Mouse (Mus musculus) effector memory CD4-positive, alpha-beta T cell, adult 7 months (primary cell): ENCODE data around the gene Frmd8. TPM values are rescaled to one million over a fixed set of nuclear protein-coding genes. Genes with fewer than 3 reads are reported as not detected.

Experiments
- polyA plus RNA-seq: library from polyadenylated mRNA; unstranded; fragments of 100-300 nt; shearing (Covaris generic); gene quantifications from one replicate; pipeline ENCODE4 v1.2.1, GENCODE M21; 2017

Gene Frmd8
- polyA plus RNA-seq = 120 TPM

DNA sequence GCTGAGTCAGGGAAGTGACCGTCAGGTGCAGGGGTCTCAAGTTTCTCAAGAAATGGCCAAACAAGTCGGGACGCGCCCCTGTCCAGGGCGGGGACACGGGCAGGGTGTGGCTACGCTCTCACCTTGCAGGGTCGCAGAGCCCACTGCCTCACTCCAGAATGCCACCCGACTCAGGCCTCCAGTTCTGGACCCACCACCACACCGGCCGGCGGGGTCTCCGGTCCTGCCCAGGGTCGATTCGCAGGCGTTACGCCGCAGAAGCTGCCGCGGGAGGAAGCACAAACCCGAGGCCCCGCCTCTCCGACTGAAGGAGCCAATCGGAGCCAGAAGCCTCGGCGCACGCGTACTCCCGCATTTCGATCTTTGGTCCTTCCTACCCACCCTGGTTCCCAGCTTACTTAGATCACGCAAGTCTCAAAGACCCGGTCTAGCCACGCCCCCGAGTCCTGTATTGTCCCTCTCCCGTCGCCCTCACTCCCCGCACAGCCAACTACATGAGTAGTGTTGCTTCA lies at the start of gene Frmd8:
Gene Frmd8, minus strand, starts transcription at position 306 of the 512 bp plus-strand sequence.

DNA sequence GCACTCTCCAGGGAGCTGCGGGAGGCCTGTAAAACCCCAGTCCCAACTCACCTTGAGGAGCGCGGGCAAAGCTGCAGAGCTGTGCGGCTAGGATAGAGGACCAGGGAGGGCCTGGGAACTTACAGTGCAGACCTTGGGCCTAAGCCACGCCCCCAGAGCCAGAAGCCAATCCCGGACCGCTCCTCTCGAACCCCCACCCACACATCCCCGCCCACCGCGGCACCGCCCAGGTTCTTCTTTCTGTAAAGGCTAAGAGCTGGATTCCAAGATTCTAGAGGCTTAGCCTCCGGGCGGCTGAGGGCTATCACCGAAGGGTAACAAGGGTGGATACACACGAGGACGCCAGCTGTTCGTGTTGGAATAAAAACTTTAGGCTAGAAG lies 49.6 kb upstream of the Frmd8 start, which contains the start of gene Cdc42ep2:
Gene Cdc42ep2, minus strand, starts transcription at position 104 of the 381 bp plus-strand sequence.

DNA sequence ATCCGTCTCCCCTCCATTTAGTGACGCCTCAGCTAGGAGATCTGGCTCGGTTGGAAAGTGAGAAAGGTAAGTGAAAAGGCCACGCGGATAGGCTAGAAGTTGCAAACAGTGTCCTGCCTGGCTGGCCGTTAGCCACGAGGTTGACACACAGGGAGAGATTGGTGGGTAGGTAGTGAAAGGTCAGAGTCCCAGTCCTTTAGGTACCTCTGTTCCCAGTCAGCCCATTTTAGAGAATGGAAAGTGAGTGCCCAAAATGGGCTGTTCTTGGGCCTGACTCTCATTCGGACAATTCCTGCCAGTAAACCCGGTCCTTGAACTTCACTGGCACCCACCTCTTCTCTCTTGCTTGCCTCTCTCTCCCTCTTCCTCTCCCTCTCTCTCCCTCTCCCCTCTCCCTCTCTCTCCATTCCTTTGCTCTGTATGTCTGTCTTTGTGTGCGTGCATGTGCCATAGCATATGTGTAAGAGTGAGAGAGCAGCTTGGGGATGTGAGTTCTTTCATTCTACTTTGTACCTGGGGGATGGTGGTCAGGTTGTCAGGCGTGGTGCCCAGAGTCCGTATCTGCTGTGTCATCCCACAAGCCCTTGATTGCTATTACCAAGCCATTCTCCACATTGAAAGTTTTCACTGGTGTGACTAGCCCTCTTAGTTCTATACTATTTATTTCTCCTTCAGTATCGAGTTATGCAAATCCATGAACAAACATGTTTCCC lies 38.1 kb upstream of the Frmd8 start, which contains the start of gene Dpf2:
Gene Dpf2, minus strand, starts transcription at position 4 of the 713 bp plus-strand sequence.

DNA sequence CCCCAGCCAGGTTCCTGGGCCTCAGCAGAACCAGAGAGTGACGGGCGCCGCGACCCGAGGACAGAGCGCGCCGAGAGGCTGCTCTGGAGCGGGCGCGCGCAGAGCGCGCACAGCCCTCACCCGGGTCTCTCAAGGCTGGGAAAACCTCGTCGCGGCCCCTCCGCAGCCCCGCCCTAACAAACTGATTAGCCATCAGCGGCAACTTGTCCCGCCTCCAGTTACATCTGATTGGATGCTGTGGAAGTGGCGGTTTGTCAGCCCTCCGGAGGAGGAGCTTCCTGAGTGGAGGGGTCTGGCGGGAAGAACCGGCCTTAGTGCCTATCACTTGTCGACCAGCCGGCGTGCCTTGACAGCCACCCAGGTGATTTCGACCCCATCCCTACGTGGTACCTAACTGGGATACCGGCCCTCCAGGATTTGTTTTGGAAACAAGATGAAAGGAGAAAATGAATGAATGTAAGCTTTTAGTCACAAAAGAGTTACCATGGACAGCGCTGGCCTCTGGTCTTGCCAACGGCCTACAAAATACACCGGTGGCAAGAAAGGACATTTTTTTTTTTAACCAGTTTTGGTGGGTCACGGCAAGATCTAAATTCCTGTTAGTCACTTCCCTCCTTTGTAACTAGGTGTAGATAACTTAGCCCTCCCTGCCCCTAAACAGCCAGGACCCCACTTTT lies 19.1 kb upstream of the Frmd8 start, which contains the start of gene Tigd3:
Gene Tigd3, minus strand, starts transcription at position 148 of the 677 bp plus-strand sequence.

DNA sequence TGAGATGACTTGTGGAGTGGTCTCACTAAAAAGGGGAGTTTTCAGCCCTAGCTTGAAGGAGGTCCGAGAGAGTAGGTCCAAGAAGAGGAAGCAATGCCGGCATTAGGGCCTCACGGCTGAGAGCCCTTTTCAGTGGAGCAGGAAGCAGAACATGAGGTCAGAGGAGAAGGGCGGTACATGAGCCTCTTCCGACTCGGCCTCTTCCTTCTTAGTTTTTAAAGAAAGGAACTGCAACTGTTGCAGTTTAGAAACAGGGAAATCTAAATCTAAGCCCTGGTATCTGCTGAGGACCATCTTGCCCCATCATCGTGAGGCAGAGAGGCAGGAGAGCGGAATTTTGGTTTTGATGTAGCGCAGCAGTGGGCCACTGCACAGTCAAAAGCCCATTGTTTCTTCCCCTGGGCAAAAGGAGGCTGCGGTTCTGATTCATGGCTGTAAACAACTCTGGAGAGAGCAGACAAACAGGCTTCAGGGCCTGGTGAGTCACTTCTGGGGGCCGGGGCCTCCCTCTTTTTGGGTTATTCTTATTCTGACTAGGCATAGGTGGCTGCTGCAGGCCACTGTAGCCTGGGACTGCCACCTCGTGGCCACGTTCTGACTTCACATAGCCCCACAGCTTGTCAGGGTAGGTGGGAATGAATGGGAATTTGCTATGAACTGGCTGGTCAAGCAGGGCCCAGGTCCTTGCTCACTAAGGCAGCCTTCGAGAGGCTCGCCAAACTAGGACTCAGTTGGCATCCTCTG lies 2.7 kb upstream of the Frmd8 start, which contains the start of gene Slc25a45:
Gene Slc25a45, plus strand, starts transcription at position 191 of the 744 bp plus-strand sequence.

Other genes starting within 250 kb of the Frmd8 start
- gene Rela, start 237.8 kb downstream of the Frmd8 start, polyA plus RNA-seq = 333 TPM
- gene Sipa1, start 211.6 kb downstream of the Frmd8 start, polyA plus RNA-seq = 216 TPM
- gene Map3k11, start 186.5 kb downstream of the Frmd8 start, polyA plus RNA-seq = 60.9 TPM
- 38.2 TPM for gene Pcnx3, start 186.4 kb downstream of the Frmd8 start, polyA plus RNA-seq
- gene Kcnk7, start 170.9 kb downstream of the Frmd8 start, polyA plus RNA-seq = 5.8 TPM
- 53.7 TPM for gene Ehbp1l1, start 149.0 kb downstream of the Frmd8 start, polyA plus RNA-seq
- gene Fam89b, start 145.6 kb downstream of the Frmd8 start, polyA plus RNA-seq = 83.2 TPM
- 0.33 TPM for gene Ltbp3, start 134.4 kb downstream of the Frmd8 start, polyA plus RNA-seq
- gene Scyl1, start 103.9 kb downstream of the Frmd8 start, polyA plus RNA-seq = 62.6 TPM
- 21.1 TPM for gene Slc25a45, start 2.5 kb upstream of the Frmd8 start, polyA plus RNA-seq
- gene Tigd3, start 18.9 kb upstream of the Frmd8 start, polyA plus RNA-seq = 0.30 TPM
- 126 TPM for gene Dpf2, start 37.7 kb upstream of the Frmd8 start, polyA plus RNA-seq
- 0.29 TPM for gene Cdc42ep2, start 49.5 kb upstream of the Frmd8 start, polyA plus RNA-seq
- gene Pola2, start 88.9 kb upstream of the Frmd8 start, polyA plus RNA-seq = 35.9 TPM
- not detected for gene Slc22a20, start 110.9 kb upstream of the Frmd8 start, polyA plus RNA-seq
- gene Capn1, start 140.6 kb upstream of the Frmd8 start, polyA plus RNA-seq = 43.6 TPM
- 55.4 TPM for gene Syvn1, start 171.3 kb upstream of the Frmd8 start, polyA plus RNA-seq
- 22.8 TPM for gene Mrpl49, start 182.5 kb upstream of the Frmd8 start, polyA plus RNA-seq
- gene Fau, start 182.6 kb upstream of the Frmd8 start, polyA plus RNA-seq = 995 TPM
- gene Znhit2, start 185.9 kb upstream of the Frmd8 start, polyA plus RNA-seq = 17.7 TPM
- 6.2 TPM for gene Tm7sf2, start 193.1 kb upstream of the Frmd8 start, polyA plus RNA-seq
- gene Vps51, start 202.0 kb upstream of the Frmd8 start, polyA plus RNA-seq = 79.3 TPM
- not detected for gene Tmem262, start 204.8 kb upstream of the Frmd8 start, polyA plus RNA-seq
- gene Gm28374, start 207.0 kb upstream of the Frmd8 start, polyA plus RNA-seq = 1.2 TPM
- 26.0 TPM for gene Zfpl1, start 209.7 kb upstream of the Frmd8 start, polyA plus RNA-seq
- gene Cdca5, start 209.7 kb upstream of the Frmd8 start, polyA plus RNA-seq = 0.80 TPM
- gene AC131692.1, start 219.1 kb upstream of the Frmd8 start, polyA plus RNA-seq = not detected
- gene Naaladl1, start 230.5 kb upstream of the Frmd8 start, polyA plus RNA-seq = not detected
- 6.3 TPM for gene Sac3d1, start 243.4 kb upstream of the Frmd8 start, polyA plus RNA-seq